Mouse (Mus musculus) bone marrow, adult 2 months (tissue): ENCODE measurements at regions not wholly inside any gene's neighbourhood (a gene's known extent, or its start where the extent isn't known, plus 50 kb on each side); places are given as distances from the start of the nearest gene placed in this dataset.

ENCODE experiments used
- H3K27ac ChIP-seq: fragments of 200-500 bp; 2 replicates; pipeline ENCODE4 v1.5.1; 2012; ENCODE audit warnings: low read depth, mild to moderate bottlenecking, control low read depth, inconsistent platforms, low read length; ENCODE audit not compliant: control insufficient read depth, poor library complexity, insufficient read depth
- H3K4me1 ChIP-seq: fragments of 200-500 bp; 2 replicates; pipeline ENCODE4 v1.6.1; 2011; ENCODE audit warnings: low read length; ENCODE audit not compliant: control insufficient read depth, insufficient read depth
- H3K4me3 ChIP-seq: fragments of 200-500 bp; replicated peaks from 2 replicates; pipeline ENCODE3; 2011; ENCODE audit warnings: mild to moderate bottlenecking, low read depth, low read length, control low read depth; ENCODE audit not compliant: control insufficient read depth
- CTCF ChIP-seq: fragments of 200-500 bp; IDR thresholded peaks from 2 replicates; pipeline ENCODE4 v1.5.1; 2011; ENCODE audit warnings: low read length, control low read depth; ENCODE audit not compliant: control insufficient read depth, insufficient read depth
- POLR2A ChIP-seq: fragments of 200-500 bp; IDR thresholded peaks from 2 replicates; pipeline ENCODE4 v1.6.1; 2011; ENCODE audit warnings: low read depth, mild to moderate bottlenecking, control low read depth, low read length, borderline replicate concordance; ENCODE audit not compliant: control insufficient read depth
- WGBS: fragments of 180-500 bp; shearing (Covaris S2); methylation state at CpG from one replicate; pipeline ENCODE4 v1.1.7; 2018; 5-methylcytosine and 5-hydroxymethylcytosine counted together

- 74% methylated on average over 8 of the region's 8 CpGs for WGBS
- Histone ChIP-seq H3K4me3 (no peak overlapping the region), H3K27ac (no peak overlapping the region), H3K4me1 (no peaks in the 10 kb centered on the region; the same call in 1 of the 2 replicates)
- TF ChIP-seq CTCF = no peak
Observed at GRCm38 (mm10) chr12:56441166-56441817, 95.4 kb downstream of the Nkx2-1 start.

GRCm38 (mm10) chr12:56440068-56440847 is 94.6 kb upstream of the Mbip start:
- Histone ChIP-seq H3K4me1 (no peaks in the 10 kb centered on the region; the same call in 1 of the 2 replicates), H3K27ac (no peak overlapping the region), H3K4me3 (no peak overlapping the region)
- TF ChIP-seq POLR2A (no peak), CTCF (no peak)
- 45% methylated on average over 12 of the region's 12 CpGs for WGBS

GRCm38 (mm10) chr12:56438384-56438783 is 92.7 kb upstream of the Mbip start:
- WGBS = 54% methylated on average over 3 of the region's 3 CpGs
- no peak for TF ChIP-seq CTCF
- Histone ChIP-seq H3K4me1 (no peaks in the 10 kb centered on the region; the same call in 1 of the 2 replicates), H3K27ac (no peak overlapping the region), H3K4me3 (no peak overlapping the region)

GRCm38 (mm10) chr12:56437975-56438374 is 92.3 kb upstream of the Mbip start:
- Histone ChIP-seq H3K27ac (no peak overlapping the region), H3K4me3 (no peak overlapping the region), H3K4me1 (no peaks in the 10 kb centered on the region; the same call in 1 of the 2 replicates)
- TF ChIP-seq CTCF (no peak), POLR2A (no peak)
- 78% methylated on average over 3 of the region's 3 CpGs for WGBS

GRCm38 (mm10) chr12:56426681-56427246 is 81.1 kb upstream of the Mbip start:
- WGBS = 81% methylated on average over 9 of the region's 9 CpGs
- no peak for TF ChIP-seq CTCF
- TF ChIP-seq POLR2A = no peak
- Histone ChIP-seq H3K4me3 (no peak overlapping the region), H3K27ac (no peak overlapping the region), H3K4me1 (no peaks in the 10 kb centered on the region)

GRCm38 (mm10) chr12:56416106-56416505 is 70.4 kb upstream of the Mbip start:
- Histone ChIP-seq H3K4me3 (no peak overlapping the region), H3K4me1 (no peaks in the 10 kb centered on the region), H3K27ac (no peak overlapping the region)
- 81% methylated on average over 7 of the region's 7 CpGs for WGBS
- TF ChIP-seq POLR2A (no peak), CTCF (no peak)

GRCm38 (mm10) chr12:56414861-56415765 is 69.4 kb upstream of the Mbip start:
- TF ChIP-seq CTCF = no peak
- no peak for TF ChIP-seq POLR2A
- no peak overlapping the region for H3K27ac ChIP-seq
- 73% methylated on average over 8 of the region's 8 CpGs for WGBS

GRCm38 (mm10) chr12:56405658-56406057 is 60.0 kb upstream of the Mbip start:
- 75% methylated on average over 5 of the region's 5 CpGs for WGBS
- TF ChIP-seq CTCF = no peak
- TF ChIP-seq POLR2A = no peak
- H3K4me1 ChIP-seq = no peaks in the 10 kb centered on the region
- no peak overlapping the region for H3K27ac ChIP-seq
- no peak overlapping the region for H3K4me3 ChIP-seq

More at GRCm38 (mm10) chr12:56414861-56415765, 69.4 kb upstream of the Mbip start:
- Histone ChIP-seq H3K4me1 (no peaks in the 10 kb centered on the region), H3K4me3 (no peak overlapping the region)
